Mouse (Mus musculus) heart, postnatal 25 days (tissue): Measurements from ENCODE around the gene Bzw2. TPM values are rescaled to one million over a fixed set of nuclear protein-coding genes. Genes with fewer than 3 reads are reported as not detected.
A peak's percentile ranks its signal among the peaks of the same experiment; 100 is the strongest.

Source experiments
- DNase-seq: peaks from one replicate; pipeline ENCODE4 v3.0.0; 2022; ENCODE audit warnings: low spot score
- intact Hi-C: fragments of 180-260 bp; cut with DNase I; formaldehyde crosslinking; loops from one replicate; pipeline ENCODE4 v1.15.1; 2025
- total RNA-seq, 2 experiments: library from RNA; stranded (reverse); gene quantifications; 2 replicates each; pipeline ENCODE4 v1.2.3; 2021

Bzw2 gene
- total RNA-seq, 2 experiments from 2014 or later = 181 to 182 TPM

GRCm38 (mm10) chr12:36089221-36089620, 68.7 kb downstream of the Bzw2 start:
- DNase-seq = no peak
- intact Hi-C loops = no loop called here

DNA sequence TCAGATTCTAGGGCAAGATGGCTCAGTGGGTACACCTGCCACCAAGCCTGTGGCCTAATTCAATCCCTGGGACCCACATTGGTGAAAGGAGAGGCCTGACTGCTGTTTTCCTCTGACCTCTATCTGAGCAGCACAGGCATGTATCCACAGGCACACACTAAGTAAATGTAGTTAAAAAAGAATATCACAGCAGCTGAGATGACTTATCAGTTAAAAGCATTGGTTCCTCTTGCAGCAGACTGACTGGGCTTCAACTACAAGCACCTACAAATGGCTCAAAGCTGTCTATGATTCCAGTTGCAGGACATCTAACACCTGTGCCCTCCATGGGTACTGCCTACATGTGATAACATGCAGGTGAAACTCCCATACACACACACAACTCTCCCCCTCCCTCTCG, 69.1 kb downstream of the Bzw2 start:
- intact Hi-C loops = no loop called here
- DNase-seq = no peak

DNA sequence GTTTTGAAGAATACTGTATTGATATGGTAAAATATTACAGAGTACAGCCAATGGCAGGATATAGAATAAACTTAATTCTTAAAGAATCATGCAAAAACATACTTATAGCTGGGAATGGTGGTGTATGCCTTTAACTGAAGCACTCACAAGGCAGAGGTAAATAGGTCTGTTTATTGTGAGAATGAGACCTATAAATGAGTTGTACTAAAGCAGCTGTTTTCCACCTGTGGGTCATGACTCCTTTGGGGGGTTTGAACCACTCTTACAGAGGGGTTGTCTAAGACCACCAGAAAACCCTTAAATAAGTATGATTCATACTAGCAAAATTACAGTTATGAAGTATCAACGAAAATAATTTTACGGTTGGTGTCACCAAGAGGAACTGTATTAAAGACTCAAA, 72.5 kb downstream of the Bzw2 start:
- intact Hi-C loops = no loop called here
- DNase-seq = no peak

GRCm38 (mm10) chr12:36078101-36078899, 79.6 kb downstream of the Bzw2 start:
- intact Hi-C loops = no loop called here
- no peak for DNase-seq

DNA sequence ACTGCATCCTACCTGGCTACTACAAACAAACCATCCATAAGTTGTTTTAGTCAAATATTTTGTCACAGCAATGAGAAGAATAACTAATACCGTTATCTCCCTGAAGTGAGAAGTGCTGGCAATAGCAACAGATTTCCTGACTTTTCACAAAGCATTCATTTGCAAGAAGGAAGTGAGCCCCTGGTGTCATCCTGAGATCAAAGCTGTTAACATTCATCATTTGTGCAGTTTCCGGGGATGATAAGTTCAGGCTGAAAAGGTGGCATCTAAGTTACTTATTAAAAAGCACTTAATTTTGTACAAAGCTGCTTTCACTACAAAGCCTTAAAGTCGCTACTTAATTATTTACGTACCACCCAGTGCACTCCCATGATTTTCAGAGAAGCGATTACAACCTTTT, 85.0 kb downstream of the Bzw2 start:
- DNase-seq = no peak
- intact Hi-C loops = no loop called here

- intact Hi-C loops = no loop called here
- no peak for DNase-seq
Observed at GRCm38 (mm10) chr12:36070231-36070630, 87.6 kb downstream of the Bzw2 start.

DNA sequence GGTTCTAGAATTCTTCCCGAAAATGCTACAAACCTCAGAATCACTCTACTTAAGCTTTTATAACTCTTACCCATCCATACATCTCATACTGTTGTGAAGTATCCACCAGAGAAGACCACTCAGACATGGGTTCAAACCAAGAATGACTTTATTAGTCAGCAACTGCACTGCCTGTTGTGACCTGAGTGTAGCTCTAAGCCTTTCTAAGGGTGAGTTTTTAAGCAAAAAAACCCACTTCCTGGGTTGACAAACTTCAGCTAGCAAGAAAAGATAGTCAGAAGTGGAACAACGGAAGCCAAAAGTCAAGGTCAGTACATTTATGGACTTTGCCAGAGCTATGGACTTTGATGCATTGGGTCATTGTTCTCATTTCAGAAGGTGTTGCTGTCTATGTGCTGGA, 90.3 kb downstream of the Bzw2 start:
- intact Hi-C loops = no loop called here
- no peak for DNase-seq

GRCm38 (mm10) chr12:36065911-36066310, 92.0 kb downstream of the Bzw2 start:
- intact Hi-C loops = no loop called here
- DNase-seq = no peak

DNA sequence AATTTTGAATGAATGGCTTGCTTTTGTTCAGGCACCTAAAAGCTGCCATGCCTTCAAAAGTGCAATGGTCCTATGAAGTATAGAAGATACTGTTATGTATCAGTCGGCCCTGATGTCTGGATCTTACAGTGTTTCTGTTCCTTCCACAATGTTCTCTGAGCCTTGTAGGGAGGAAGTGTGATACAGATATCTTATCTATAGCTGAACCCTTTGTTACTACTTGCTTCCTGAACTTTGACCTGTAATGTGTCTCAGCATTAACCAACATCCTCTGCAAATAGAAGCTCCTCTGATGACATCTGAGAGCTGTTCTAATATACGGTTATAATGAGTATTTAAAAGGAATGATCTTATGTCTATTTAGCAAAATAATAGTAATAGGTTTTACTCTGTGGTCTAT, 100.2 kb downstream of the Bzw2 start:
- intact Hi-C loops = no loop called here
- no peak for DNase-seq

GRCm38 (mm10) chr12:36050276-36050675, 107.6 kb downstream of the Bzw2 start:
- intact Hi-C loops = no loop called here
- DNase-seq = no peak

- no peak for DNase-seq
- intact Hi-C loops = no loop called here
Observed at GRCm38 (mm10) chr12:36047593-36047992, 110.3 kb downstream of the Bzw2 start.

DNA sequence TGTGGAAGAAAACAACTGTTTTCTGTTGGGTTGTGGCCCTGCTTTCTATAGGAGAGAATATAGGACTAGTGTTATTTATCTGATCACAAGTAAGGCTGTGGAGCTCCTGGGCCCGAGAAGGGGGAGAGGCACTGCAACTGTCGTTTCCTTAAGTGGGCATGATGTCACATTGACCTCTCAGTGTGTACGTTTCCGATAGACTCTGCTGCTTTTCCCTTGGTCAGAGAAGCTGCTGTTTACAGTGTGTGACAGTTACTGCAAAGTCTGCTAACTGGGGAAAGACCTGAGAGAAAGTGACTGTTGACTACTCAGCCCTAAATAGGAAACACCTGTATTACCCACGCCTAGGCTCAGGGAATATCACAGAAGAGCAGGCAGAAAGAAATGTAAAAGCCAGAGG, 111.7 kb downstream of the Bzw2 start:
- intact Hi-C loops = no loop called here
- no peak for DNase-seq

- intact Hi-C loops = loop anchor here (5.0 kb wide), 1 partner anchor 47 kb away; no protein-coding TSS in a partner anchor
- DNase-seq = no peak
Observed at GRCm38 (mm10) chr12:36044691-36045090, 113.2 kb downstream of the Bzw2 start.

- intact Hi-C loops = loop anchor here (5.0 kb wide), 1 partner anchor 45 kb away; no protein-coding TSS in a partner anchor
- DNase-seq = peak; percentile 80
Observed at GRCm38 (mm10) chr12:36042348-36042778, 115.5 kb downstream of the Bzw2 start, which contains the start of gene Tspan13. Gene Tspan13 (minus strand): TSS chr12:36042500.

Other genes with a start within 250 kb of the Bzw2 start
- gene Agr3, start 232.5 kb downstream of the Bzw2 start, total RNA-seq = not detected
- gene Agr2, start 165.2 kb downstream of the Bzw2 start, total RNA-seq = not detected
- gene Tspan13, start 115.6 kb downstream of the Bzw2 start, total RNA-seq = 10 to 100 TPM; 44.2 to 57.7 TPM
- 10 to 100 TPM; 15.5 to 17.1 TPM for gene Ankmy2, start 966 bp downstream of the Bzw2 start, total RNA-seq
- not detected for gene Lrrc72, start 95.3 kb upstream of the Bzw2 start, total RNA-seq
- gene Sostdc1, start 156.1 kb upstream of the Bzw2 start, total RNA-seq = under 1 TPM; 0.18 to 0.39 TPM
- gene Ispd, start 223.4 kb upstream of the Bzw2 start, total RNA-seq = 1 to 10 TPM; 4.7 to 6.3 TPM
- 1 to 10 TPM; 1.7 TPM for gene D630036H23Rik, start 224.1 kb upstream of the Bzw2 start, total RNA-seq